ENCODE assay signal across 18 mouse cellular contexts in the genomic region with DNA sequence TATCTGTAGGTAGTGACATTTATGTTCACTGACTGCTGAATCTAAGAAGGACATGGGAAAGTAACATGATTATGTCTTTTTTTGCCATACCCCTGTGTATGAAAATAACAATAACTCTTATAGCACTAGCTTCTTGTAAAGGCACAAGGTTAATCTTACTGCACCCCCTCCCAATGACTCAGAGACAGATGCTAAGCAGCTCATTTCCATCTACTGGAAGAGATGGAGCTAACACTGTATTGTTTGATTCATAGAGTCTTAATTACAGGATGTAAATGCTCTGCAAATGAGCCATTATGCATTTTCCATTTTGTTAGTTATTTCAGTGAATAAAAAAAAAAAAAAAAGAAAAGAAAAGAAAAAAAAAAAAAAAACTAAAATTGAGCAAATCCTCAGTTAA.
"Had no signal": no experiment of that assay in that cellular context is flagged by ENCODE, and none has a peak within 500 bp of the region (broad histone marks: within the 10 kb centered on the region; RNA-seq: fewer than 3 reads in every experiment).

No protein-coding gene starts in this region.

- H3K9me3 ChIP-seq: kidney, embryonic 15.5 days; limb, embryonic 12.5 days; limb, embryonic 15.5 days; midbrain, embryonic 13.5 days had no signal

- H3K36me3 ChIP-seq: kidney, embryonic 15.5 days; limb, embryonic 12.5 days; limb, embryonic 15.5 days; midbrain, embryonic 13.5 days had no signal

- H3K27me3 ChIP-seq: kidney, embryonic 15.5 days; limb, embryonic 12.5 days; limb, embryonic 15.5 days; midbrain, embryonic 13.5 days had no signal

- ATAC-seq: liver, postnatal 0 days; lung, postnatal 0 days; midbrain, embryonic 13.5 days had no signal

- DNase-seq: kidney, postnatal 10 days; kidney, postnatal 36 days; left cerebral cortex, postnatal 4 days; liver, postnatal 0 days; lung, embryonic 14.5 days; right cerebral cortex, adult 18-20 months; right cerebral cortex, postnatal 14 days; right cerebral cortex, postnatal 4 days; thymus, adult 18-20 months; thymus, postnatal 36 days had no signal

- H3K4me2 ChIP-seq: kidney, embryonic 15.5 days; limb, embryonic 12.5 days; limb, embryonic 15.5 days; liver, embryonic 11.5 days; lung, embryonic 14.5 days; midbrain, embryonic 13.5 days had no signal

- H3K9ac ChIP-seq: kidney, embryonic 15.5 days; limb, embryonic 12.5 days; limb, embryonic 15.5 days; liver, embryonic 14.5 days; liver, postnatal 0 days; lung, embryonic 14.5 days; midbrain, embryonic 13.5 days had no signal

- H3K4me3 ChIP-seq: kidney, embryonic 15.5 days; limb, embryonic 12.5 days; limb, embryonic 15.5 days; midbrain, embryonic 13.5 days had no signal

- H3K4me1 ChIP-seq: kidney, embryonic 15.5 days; limb, embryonic 12.5 days; limb, embryonic 15.5 days; midbrain, embryonic 13.5 days had no signal

- H3K27ac ChIP-seq: kidney, embryonic 15.5 days; limb, embryonic 12.5 days; limb, embryonic 15.5 days; liver, embryonic 14.5 days; macrophage; midbrain, embryonic 13.5 days had no signal
